Mouse (Mus musculus) embryonic facial prominence, embryonic 14.5 days (tissue): ENCODE data around the gene Slc25a24. TPM values are rescaled to one million over a fixed set of nuclear protein-coding genes. Genes with fewer than 3 reads are reported as not detected.

Experiments used
- ATAC-seq: fragments of 200-750 bp; cut with Nextera tagmentation; 2 replicates; pipeline ENCODE4 v1.8.0; 2017; ENCODE audit warnings: low read depth, moderate number of reproducible peaks, moderate TSS enrichment
- DNase-seq: peaks from one replicate; pipeline ENCODE4 v3.0.0-alpha.2; 2015; ENCODE audit warnings: low spot score
- H3K27ac ChIP-seq: fragments of 300-500 bp; sonication (generic); replicated peaks from 2 replicates; pipeline ENCODE4 v1.5.1; 2014; ENCODE audit warnings: low read depth, mild to moderate bottlenecking, low read length, moderate library complexity
- H3K27me3 ChIP-seq: fragments of 300-500 bp; sonication (generic); replicated peaks from 2 replicates; pipeline ENCODE4 v1.6.1; 2014; ENCODE audit warnings: low read length; ENCODE audit not compliant: control insufficient read depth, insufficient read depth
- H3K36me3 ChIP-seq: fragments of 300-500 bp; sonication (generic); 2 replicates; pipeline ENCODE4 v1.6.1; 2014; ENCODE audit warnings: low read length, mixed read lengths; ENCODE audit not compliant: control insufficient read depth, insufficient read depth
- H3K4me1 ChIP-seq: fragments of 300-500 bp; sonication (generic); 2 replicates; pipeline ENCODE4 v1.6.1; 2014; ENCODE audit warnings: antibody characterized with exemption, low read length; ENCODE audit not compliant: control insufficient read depth, insufficient read depth
- H3K4me2 ChIP-seq: fragments of 300-500 bp; sonication (generic); 2 replicates; pipeline ENCODE4 v1.6.1; 2014; ENCODE audit warnings: low read depth, mild to moderate bottlenecking, low read length, moderate library complexity, mixed read lengths
- H3K4me3 ChIP-seq: fragments of 300-500 bp; sonication (generic); 2 replicates; pipeline ENCODE4 v1.5.1; 2014; ENCODE audit warnings: low read depth, mild to moderate bottlenecking, low read length
- H3K9ac ChIP-seq: fragments of 300-500 bp; sonication (generic); 2 replicates; pipeline ENCODE4 v1.6.1; 2014; ENCODE audit warnings: low read depth, mild to moderate bottlenecking, low read length, moderate library complexity, mixed read lengths
- H3K9me3 ChIP-seq: fragments of 300-500 bp; sonication (generic); 2 replicates; pipeline ENCODE4 v1.6.1; 2016; ENCODE audit warnings: low read length; ENCODE audit not compliant: control insufficient read depth
- WGBS: fragments of 180-500 bp; shearing (Covaris S2); extraction: QIAGEN DNeasy Blood & Tissue Kit; methylation state at CpG from one replicate; pipeline ENCODE4 v1.1.7; 2014; 5-methylcytosine and 5-hydroxymethylcytosine counted together
- polyA plus RNA-seq: library from polyadenylated mRNA; unstranded; fragments of >200 nt; fragmentation: Nextera tagmentation; extraction: Ambion mirVana; gene quantifications from 2 replicates; pipeline ENCODE4 v1.2.1, GENCODE M21; 2014

Slc25a24 gene
- polyA plus RNA-seq, 1 experiment from 2014 or later, result 47.1 TPM

GRCm38 (mm10) chr3:109178705-109179104 is 55.8 kb downstream of the Slc25a24 start:
- Histone ChIP-seq H3K4me3 (no peak overlapping the region), H3K4me1 (0 out of 2 replicates have a peak, but pooled peaks cover 5% of the 10 kb centered on the region), H3K27me3 (no peaks in the 10 kb centered on the region), H3K27ac (no peak overlapping the region), H3K9me3 (no peaks in the 10 kb centered on the region), H3K4me2 (no peak overlapping the region), H3K9ac (no peak overlapping the region), H3K36me3 (no peaks in the 10 kb centered on the region)
- 43% methylated on average over 6 of the region's 6 CpGs for WGBS
- DNase-seq, result peak; percentile 15
- ATAC-seq, result no peak

GRCm38 (mm10) chr3:109179528-109180076 is 56.7 kb downstream of the Slc25a24 start:
- DNase-seq (no peak), ATAC-seq (no peak)
- Histone ChIP-seq H3K27ac (no peak overlapping the region), H3K9me3 (no peaks in the 10 kb centered on the region), H3K4me3 (no peak overlapping the region), H3K36me3 (no peaks in the 10 kb centered on the region), H3K4me1 (0 out of 2 replicates have a peak, but pooled peaks cover 5% of the 10 kb centered on the region), H3K4me2 (no peak overlapping the region), H3K9ac (no peak overlapping the region), H3K27me3 (no peaks in the 10 kb centered on the region)
- 49% methylated on average over 6 of the region's 6 CpGs for WGBS

GRCm38 (mm10) chr3:109196166-109196565 is 73.2 kb downstream of the Slc25a24 start:
- no peak for ATAC-seq
- Histone ChIP-seq H3K9ac (no peak overlapping the region), H3K4me2 (no peak overlapping the region), H3K9me3 (no peaks in the 10 kb centered on the region), H3K27ac (no peak overlapping the region), H3K4me3 (no peak overlapping the region), H3K4me1 (no peaks in the 10 kb centered on the region), H3K36me3 (no peaks in the 10 kb centered on the region), H3K27me3 (no peaks in the 10 kb centered on the region)
- DNase-seq, result no peak
- WGBS, result 83% methylated on average over 2 of the region's 2 CpGs

- no peaks in the 10 kb centered on the region for H3K27me3 ChIP-seq
- ATAC-seq (no peak), DNase-seq (no peak)
- H3K9me3 ChIP-seq, result no peaks in the 10 kb centered on the region
- no peak overlapping the region for H3K4me2 ChIP-seq
- H3K9ac ChIP-seq, result no peak overlapping the region
- H3K4me3 ChIP-seq, result no peak overlapping the region
- H3K4me1 ChIP-seq, result no peaks in the 10 kb centered on the region
- WGBS, result 93% methylated on average over 1 of the region's 1 CpGs
- H3K27ac ChIP-seq, result no peak overlapping the region
- H3K36me3 ChIP-seq, result no peaks in the 10 kb centered on the region
Observed at GRCm38 (mm10) chr3:109199280-109199679, 76.3 kb downstream of the Slc25a24 start.

- H3K27ac ChIP-seq, result no peak overlapping the region
- WGBS, result 94% methylated on average over 3 of the region's 3 CpGs
- H3K4me2 ChIP-seq, result no peak overlapping the region
- H3K27me3 ChIP-seq, result no peaks in the 10 kb centered on the region
- H3K4me1 ChIP-seq, result no peaks in the 10 kb centered on the region
- H3K4me3 ChIP-seq, result no peak overlapping the region
- H3K36me3 ChIP-seq, result no peaks in the 10 kb centered on the region
- H3K9me3 ChIP-seq, result no peaks in the 10 kb centered on the region
- ATAC-seq, result no peak
- DNase-seq, result no peak
- H3K9ac ChIP-seq, result no peak overlapping the region
Observed at GRCm38 (mm10) chr3:109212322-109212721, 89.4 kb downstream of the Slc25a24 start.

- H3K36me3 ChIP-seq, result no peaks in the 10 kb centered on the region
- no peak overlapping the region for H3K27ac ChIP-seq
- DNase-seq (no peak), ATAC-seq (no peak)
- H3K4me2 ChIP-seq, result no peak overlapping the region
- no peaks in the 10 kb centered on the region for H3K27me3 ChIP-seq
- H3K4me1 ChIP-seq, result no peaks in the 10 kb centered on the region
- H3K9ac ChIP-seq, result no peak overlapping the region
- no peaks in the 10 kb centered on the region for H3K9me3 ChIP-seq
- H3K4me3 ChIP-seq, result no peak overlapping the region
Observed at GRCm38 (mm10) chr3:109216352-109216751, 93.4 kb downstream of the Slc25a24 start.

Other genes starting within 250 kb of the Slc25a24 start
- gene Fndc7, start 233.1 kb upstream of the Slc25a24 start, polyA plus RNA-seq, result 0.18 and 0.60 TPM in 2 replicates
- gene Prpf38b, start 211.4 kb upstream of the Slc25a24 start, polyA plus RNA-seq, result 57.8 and 58.1 TPM in 2 replicates
- gene Henmt1, start 183.3 kb upstream of the Slc25a24 start, polyA plus RNA-seq, result 0.81 and 1.2 TPM in 2 replicates
- gene Gm9857, start 182.7 kb upstream of the Slc25a24 start, polyA plus RNA-seq, result not detected in 2 replicates
- gene Fam102b, start 95.5 kb upstream of the Slc25a24 start, polyA plus RNA-seq, result 16.0 and 18.0 TPM in 2 replicates
- not detected in 2 replicates for gene Slc25a54, start 42.7 kb upstream of the Slc25a24 start, polyA plus RNA-seq
- gene Vav3, start 217.5 kb downstream of the Slc25a24 start, polyA plus RNA-seq, result 19.7 and 20.3 TPM in 2 replicates